Mouse (Mus musculus) brown adipose tissue, adult 24 weeks (tissue): ENCODE measurements around the gene C130032M10Rik. TPM values are rescaled to one million over a fixed set of nuclear protein-coding genes. Genes with fewer than 3 reads are reported as not detected.

Experiments used
- polyA plus RNA-seq: library from polyadenylated mRNA; stranded (reverse); fragments of >200 nt; gene quantifications from 2 replicates; pipeline ENCODE4 v1.2.4, GENCODE M21; 2012; ENCODE audit not compliant: missing spikeins, insufficient read depth, insufficient read length

C130032M10Rik gene
- polyA plus RNA-seq, 1 experiment = not detected

Other genes with a start within 250 kb of the C130032M10Rik start
- gene Bcl2a1c, start 185.6 kb upstream of the C130032M10Rik start, polyA plus RNA-seq = not detected in 2 replicates
- 53.4 and 60.5 TPM in 2 replicates for gene Crtap, start 125.0 kb upstream of the C130032M10Rik start, polyA plus RNA-seq
- gene Glb1, start 114.6 kb upstream of the C130032M10Rik start, polyA plus RNA-seq = 9.2 and 10.5 TPM in 2 replicates
- 1.1 and 1.5 TPM in 2 replicates for gene Tmppe, start 114.6 kb upstream of the C130032M10Rik start, polyA plus RNA-seq
- gene Ccr4, start 10.8 kb upstream of the C130032M10Rik start, polyA plus RNA-seq = not detected in 2 replicates
- gene Trim71, start 48.7 kb downstream of the C130032M10Rik start, polyA plus RNA-seq = not detected in 2 replicates
- 11.6 and 13.2 TPM in 2 replicates for gene Cnot10, start 124.5 kb downstream of the C130032M10Rik start, polyA plus RNA-seq
- 20.7 and 22.8 TPM in 2 replicates for gene Dync1li1, start 173.1 kb downstream of the C130032M10Rik start, polyA plus RNA-seq
- 21.0 and 25.5 TPM in 2 replicates for gene Cmtm6, start 215.4 kb downstream of the C130032M10Rik start, polyA plus RNA-seq